Mouse (Mus musculus) liver, embryonic 16.5 days (tissue): ENCODE measurements around the gene Gm3952. TPM values are rescaled to one million over a fixed set of nuclear protein-coding genes. Genes with fewer than 3 reads are reported as not detected.

ENCODE experiments used
- ATAC-seq: fragments of 200-750 bp; cut with Nextera tagmentation; 2 replicates; pipeline ENCODE4 v1.8.0; 2017; ENCODE audit warnings: low read depth, mild to moderate bottlenecking, moderate number of reproducible peaks, moderate library complexity
- H3K27ac ChIP-seq: fragments of 300-500 bp; sonication (generic); 2 replicates; pipeline ENCODE4 v1.5.1; 2014; ENCODE audit warnings: mild to moderate bottlenecking, low read length
- H3K27me3 ChIP-seq: fragments of 300-500 bp; sonication (generic); 2 replicates; pipeline ENCODE4 v1.6.1; 2014; ENCODE audit warnings: low read depth, low read length, mixed read lengths; ENCODE audit not compliant: control insufficient read depth, insufficient read depth
- H3K36me3 ChIP-seq: fragments of 300-500 bp; sonication (generic); 2 replicates; pipeline ENCODE4 v1.6.1; 2014; ENCODE audit warnings: mild to moderate bottlenecking; ENCODE audit not compliant: control insufficient read depth, insufficient read depth
- H3K4me1 ChIP-seq: fragments of 300-500 bp; sonication (generic); 2 replicates; pipeline ENCODE4 v1.6.1; 2014; ENCODE audit warnings: low read depth, low read length, mixed read lengths; ENCODE audit not compliant: control insufficient read depth
- H3K4me2 ChIP-seq: fragments of 300-500 bp; sonication (generic); 2 replicates; pipeline ENCODE4 v1.6.1; 2014; ENCODE audit warnings: low read depth, low read length, mixed read lengths
- H3K4me3 ChIP-seq: fragments of 300-500 bp; sonication (generic); 2 replicates; pipeline ENCODE4 v1.5.1; 2014; ENCODE audit warnings: low read depth, mild to moderate bottlenecking, low read length
- H3K9ac ChIP-seq: fragments of 300-500 bp; sonication (generic); 2 replicates; pipeline ENCODE4 v1.6.1; 2014; ENCODE audit warnings: low read depth, low read length
- H3K9me3 ChIP-seq: fragments of 300-500 bp; sonication (generic); replicated peaks from 2 replicates; pipeline ENCODE4 v1.6.1; 2016; ENCODE audit warnings: low read length; ENCODE audit not compliant: control insufficient read depth
- WGBS: fragments of 180-500 bp; shearing (Covaris S2); extraction: QIAGEN DNeasy Blood & Tissue Kit; methylation state at CpG from one replicate; pipeline ENCODE4 v1.1.7; 2014; ENCODE audit not compliant: insufficient replicate concordance; 5-methylcytosine and 5-hydroxymethylcytosine counted together
- polyA plus RNA-seq: library from polyadenylated mRNA; unstranded; fragments of >200 nt; fragmentation: Nextera tagmentation; extraction: Ambion mirVana; gene quantifications from 2 replicates; pipeline ENCODE4 v1.2.1, GENCODE M21; 2015

Gene Gm3952
- polyA plus RNA-seq, 1 experiment from 2014 or later: not detected

GRCm38 (mm10) chr8:128704836-128705235 is 93.7 kb downstream of the Gm3952 start:
- Histone ChIP-seq H3K27ac (no peak overlapping the region), H3K9me3 (no peaks in the 10 kb centered on the region), H3K27me3 (no peaks in the 10 kb centered on the region), H3K4me1 (no peaks in the 10 kb centered on the region; the same call in 1 of the 2 replicates), H3K4me3 (no peak overlapping the region), H3K4me2 (no peak overlapping the region), H3K9ac (no peak overlapping the region), H3K36me3 (peaks cover 8% of the 10 kb centered on the region)
- no peak for ATAC-seq
- 86% methylated on average over 2 of the region's 2 CpGs for WGBS

- ATAC-seq: no peak
- H3K27ac ChIP-seq: no peak overlapping the region
- H3K27me3 ChIP-seq: no peaks in the 10 kb centered on the region
- H3K4me2 ChIP-seq: no peak overlapping the region
- H3K4me3 ChIP-seq: no peak overlapping the region
- H3K9me3 ChIP-seq: no peaks in the 10 kb centered on the region
- H3K36me3 ChIP-seq: peaks cover 8% of the 10 kb centered on the region
- 68% methylated on average over 1 of the region's 1 CpGs for WGBS
- no peaks in the 10 kb centered on the region; the same call in 1 of the 2 replicates for H3K4me1 ChIP-seq
- no peak overlapping the region for H3K9ac ChIP-seq
Observed at GRCm38 (mm10) chr8:128704376-128704775, 94.1 kb downstream of the Gm3952 start.

- Histone ChIP-seq H3K9ac (no peak overlapping the region), H3K4me3 (no peak overlapping the region), H3K9me3 (no peaks in the 10 kb centered on the region), H3K27me3 (no peaks in the 10 kb centered on the region), H3K27ac (no peak overlapping the region), H3K4me1 (peaks cover 27% of the 10 kb centered on the region), H3K36me3 (no peaks in the 10 kb centered on the region), H3K4me2 (no peak overlapping the region)
- WGBS: 50% methylated on average over 3 of the region's 3 CpGs
- ATAC-seq: no peak
Observed at GRCm38 (mm10) chr8:128697945-128698344, 100.5 kb downstream of the Gm3952 start.

- no peaks in the 10 kb centered on the region for H3K27me3 ChIP-seq
- peak overlapping the region; percentile 14; the same call in 1 of the 2 replicates for H3K4me2 ChIP-seq
- peak; percentile 60 for ATAC-seq
- H3K4me1 ChIP-seq: peaks cover 27% of the 10 kb centered on the region
- H3K36me3 ChIP-seq: no peaks in the 10 kb centered on the region
- WGBS: 28% methylated on average over 1 of the region's 1 CpGs
- 0 out of 2 replicates have a peak overlapping the region, but pooled peaks have one; percentile 42 for H3K27ac ChIP-seq
- no peaks in the 10 kb centered on the region for H3K9me3 ChIP-seq
- no peak overlapping the region; the same call in 1 of the 2 replicates for H3K9ac ChIP-seq
- no peak overlapping the region for H3K4me3 ChIP-seq
Observed at GRCm38 (mm10) chr8:128696701-128697397, 101.6 kb downstream of the Gm3952 start.

Other genes starting within 250 kb of the Gm3952 start
- gene Itgb1, start 113.0 kb downstream of the Gm3952 start, polyA plus RNA-seq: 66.5 and 71.7 TPM in 2 replicates